Mouse (Mus musculus): Measurements from ENCODE around the gene Nnmt. TPM values are rescaled to one million over a fixed set of nuclear protein-coding genes. Genes with fewer than 3 reads are reported as not detected.
A peak's percentile ranks its signal among the peaks of the same experiment; 100 is the strongest.

Gene Nnmt
- total and polyA plus RNA-seq, 3 experiments, result not detected

DNA sequence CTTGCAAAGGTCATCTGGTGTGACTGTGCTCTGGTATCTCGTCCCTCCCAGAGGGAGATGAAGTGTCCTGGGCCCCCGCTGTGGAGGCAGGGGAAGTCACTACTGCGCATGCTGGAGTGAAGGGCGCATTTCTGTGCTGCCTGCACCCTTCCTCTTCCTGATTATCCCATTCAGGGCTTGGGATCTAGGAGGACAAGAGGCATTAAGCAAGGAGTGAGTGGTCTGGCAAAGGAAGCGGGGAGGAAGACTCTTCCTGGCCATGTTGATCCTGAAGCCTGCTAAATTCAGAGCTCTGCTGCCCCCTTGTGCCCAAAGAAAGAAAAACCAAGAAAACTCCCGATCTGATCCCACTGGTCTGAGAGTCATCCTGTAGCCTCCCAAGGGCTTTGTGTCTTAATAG lies 13.6 kb upstream of the Nnmt start:
- no peaks in the 10 kb centered on the region for H3K36me3 ChIP-seq (replicated peaks in 1 of 2; ENCODE audit: control insufficient read depth in 1 of 2, insufficient read depth in 1 of 2, low read length in 1 of 2)
- dilution Hi-C loops (cut with MboI; ENCODE audit: extremely low pct_ligation_motif_present, extremely low pct_unique_long_range_greater_than_20kb, low sequenced_read_pairs) (no loop called here), in situ Hi-C loops (cut with MboI; ENCODE audit: low pct_ligation_motif_present, low pct_unique_long_range_greater_than_20kb, low sequenced_read_pairs) (loop anchor here (10.0 kb wide), 1 partner anchor 364 kb away; no protein-coding TSS in a partner anchor)
- no peak overlapping the region for H3K9ac ChIP-seq (ENCODE audit: insufficient read depth, low read depth)
- DNase-seq (ENCODE audit: extremely low read depth), result peak; percentile 70
- no peak overlapping the region for H3K4me3 ChIP-seq (replicated peaks in 1 of 3; ENCODE audit: low read depth in 2 of 3, low read length in 2 of 3, poor library complexity in 1 of 3)
- TF ChIP-seq KAT2A (IDR thresholded peaks at IDR 0.05; ENCODE audit: insufficient replicate concordance, low read length) (no peak), ZNF384 (IDR thresholded peaks at IDR 0.05; ENCODE audit: low read depth, low read length) (no peak), PAX5 (IDR thresholded peaks at IDR 0.05; ENCODE audit: low read length) (no peak), MXI1 (IDR thresholded peaks at IDR 0.05; ENCODE audit: low read depth, low read length) (no peak), CTCF (conservative IDR thresholded peaks at IDR 0.05 in 1 of 2, IDR thresholded peaks at IDR 0.05 in 1 of 2; ENCODE audit: low read depth in 2 of 2, low read length in 2 of 2) (peak; percentile 22 to 81; a peak in 2 of 4 replicates), SMC3 (IDR thresholded peaks at IDR 0.05; ENCODE audit: low read depth, low read length) (peak; percentile 61), RAD21 (IDR thresholded peaks at IDR 0.05; ENCODE audit: low read depth, low read length) (peak; percentile 83)
- peak overlapping the region; percentile 35; the same call in 1 of the 2 replicates for H3K4me2 ChIP-seq (ENCODE audit: insufficient read depth, low read depth, poor library complexity, severe bottlenecking)
- H3K27me3 ChIP-seq (replicated peaks), result peaks cover 10% of the 10 kb centered on the region
- no peaks in the 10 kb centered on the region for H3K79me2 ChIP-seq (replicated peaks; ENCODE audit: control insufficient read depth, extremely low read depth, insufficient read depth, poor library complexity, severe bottlenecking)
- H3K9me3 ChIP-seq (replicated peaks; ENCODE audit: low read length), result peaks cover 6% of the 10 kb centered on the region
- H3K27ac ChIP-seq (ENCODE audit: insufficient read depth, low read depth), result no peak overlapping the region
- H3K4me1 ChIP-seq (ENCODE audit: control insufficient read depth in 1 of 2, insufficient read depth in 2 of 2), result peaks cover 0 to 3% of the 10 kb centered on the region in 2 experiments; a peak in 3 of 4 replicates

DNA sequence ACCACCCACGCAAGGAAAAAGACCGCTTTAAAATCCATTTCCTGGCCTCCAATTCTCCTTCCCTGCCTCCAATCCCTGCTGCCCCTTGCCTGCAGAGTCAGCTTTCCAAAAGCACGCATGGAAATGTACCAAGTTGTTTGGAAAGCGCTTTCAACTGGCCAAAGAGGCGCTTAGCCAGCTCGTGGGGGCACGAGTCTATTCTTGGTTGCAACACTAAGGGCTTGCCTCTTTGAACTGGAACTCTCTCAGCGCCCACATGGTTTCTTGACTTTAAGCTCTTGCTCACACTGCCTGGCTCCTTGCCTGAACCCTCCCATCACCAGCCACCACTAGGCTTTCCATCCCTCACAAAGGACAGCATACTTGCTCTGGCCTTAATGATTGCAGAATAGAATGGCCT lies 13.2 kb upstream of the Nnmt start:
- H3K4me1 ChIP-seq (ENCODE audit: control insufficient read depth in 1 of 2, insufficient read depth in 2 of 2), result peaks cover 0 to 3% of the 10 kb centered on the region in 2 experiments; a peak in 3 of 4 replicates
- DNase-seq (ENCODE audit: extremely low read depth), result no peak
- peaks cover 10% of the 10 kb centered on the region for H3K27me3 ChIP-seq (replicated peaks)
- in situ Hi-C loops (cut with MboI; ENCODE audit: low pct_ligation_motif_present, low pct_unique_long_range_greater_than_20kb, low sequenced_read_pairs) (loop anchor here (10.0 kb wide), 1 partner anchor 363 kb away; no protein-coding TSS in a partner anchor), dilution Hi-C loops (cut with MboI; ENCODE audit: extremely low pct_ligation_motif_present, extremely low pct_unique_long_range_greater_than_20kb, low sequenced_read_pairs) (no loop called here)
- no peak for TF ChIP-seq MEF2A (IDR thresholded peaks at IDR 0.05; ENCODE audit: borderline replicate concordance, low read depth, low read length)
- TF ChIP-seq ELF1 (IDR thresholded peaks at IDR 0.05; ENCODE audit: low read depth, low read length), result no peak
- TF ChIP-seq SIN3A (IDR thresholded peaks at IDR 0.05; ENCODE audit: low read length), result no peak
- TF ChIP-seq UBTF (IDR thresholded peaks at IDR 0.05; ENCODE audit: low read depth, low read length), result no peak
- TF ChIP-seq HCFC1 (IDR thresholded peaks at IDR 0.05; ENCODE audit: low read depth, low read length), result no peak
- no peak for TF ChIP-seq JUN (IDR thresholded peaks at IDR 0.05; ENCODE audit: insufficient read depth, low read depth, low read length)
- no peak for TF ChIP-seq MAZ (IDR thresholded peaks at IDR 0.05; ENCODE audit: low read depth, low read length)
- no peak for TF ChIP-seq NRF1 (IDR thresholded peaks at IDR 0.05; ENCODE audit: low read depth, low read length)
- TF ChIP-seq EP300 (IDR thresholded peaks at IDR 0.05; ENCODE audit: low read length), result no peak
- TF ChIP-seq PAX5 (IDR thresholded peaks at IDR 0.05; ENCODE audit: low read length), result no peak
- no peak overlapping the region for H3K4me3 ChIP-seq (replicated peaks in 1 of 3; ENCODE audit: low read depth in 2 of 3, low read length in 2 of 3, poor library complexity in 1 of 3)
- no peak overlapping the region for H3K27ac ChIP-seq (ENCODE audit: insufficient read depth, low read depth)
- H3K36me3 ChIP-seq (replicated peaks in 1 of 2; ENCODE audit: control insufficient read depth in 1 of 2, insufficient read depth in 1 of 2, low read length in 1 of 2), result no peaks in the 10 kb centered on the region
- H3K79me2 ChIP-seq (replicated peaks; ENCODE audit: control insufficient read depth, extremely low read depth, insufficient read depth, poor library complexity, severe bottlenecking), result no peaks in the 10 kb centered on the region
- H3K9ac ChIP-seq (ENCODE audit: insufficient read depth, low read depth), result no peak overlapping the region
- peaks cover 6% of the 10 kb centered on the region for H3K9me3 ChIP-seq (replicated peaks; ENCODE audit: low read length)
- H3K4me2 ChIP-seq (ENCODE audit: insufficient read depth, low read depth, poor library complexity, severe bottlenecking), result no peak overlapping the region
